8 mouse cellular contexts compared by ENCODE assay signal in the genomic region with DNA sequence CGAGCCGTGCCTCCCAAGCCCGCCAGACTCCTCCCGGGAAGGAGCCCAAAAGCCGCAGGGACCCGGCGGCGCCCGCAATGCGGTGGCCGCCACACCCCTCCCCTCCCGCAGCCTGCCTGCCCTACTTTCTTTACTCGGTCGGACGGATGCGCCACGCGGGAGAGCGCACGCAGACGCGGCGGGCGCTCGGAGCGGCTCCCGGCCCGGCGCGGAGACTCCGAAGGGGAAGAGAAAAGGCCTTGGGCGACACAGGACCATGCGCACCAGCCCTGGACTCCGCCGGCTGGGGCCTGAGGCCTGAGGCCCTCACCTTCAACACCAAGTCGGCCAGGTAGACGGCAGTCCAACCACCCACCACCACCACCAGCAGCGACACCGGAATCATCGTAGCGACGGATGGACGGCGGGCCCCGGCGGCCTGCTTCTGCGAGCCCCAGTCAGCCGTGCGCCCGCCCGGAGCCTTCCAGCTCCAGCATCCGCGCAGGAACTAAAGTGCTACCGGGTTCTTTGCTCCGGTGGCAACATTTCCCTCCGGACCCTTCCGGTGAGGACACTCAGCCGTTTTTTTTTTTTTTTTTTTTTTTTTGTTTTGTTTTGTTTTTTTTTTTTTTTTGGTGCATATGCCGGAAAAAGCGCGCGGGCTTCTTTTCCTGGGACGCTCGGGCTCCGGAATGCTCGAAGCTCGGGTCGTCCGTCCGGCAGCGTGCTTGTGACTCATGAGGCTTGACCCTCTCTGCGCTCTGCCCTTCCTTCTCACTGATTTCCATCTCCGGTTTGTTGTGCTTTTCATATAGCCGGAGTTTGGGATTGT. TPM values are rescaled to one million over a fixed set of nuclear protein-coding genes. Genes with fewer than 3 reads are reported as not detected.
A peak's percentile ranks its signal among the peaks of the same experiment; 100 is the strongest.
DNase-seq lines count a peak whose midpoint lies in the region; ATAC-seq and TF ChIP-seq lines count a peak whose summit lies in the region.

TSS of gene Mbtps2 (minus strand) at position 530 of the 811 bp plus-strand sequence.

- peak within 1 kb of the TSS; percentile 87 for H3K9ac ChIP-seq in embryonic facial prominence, embryonic 14.5 days (ENCODE audit: low read depth, low read length)
- peak within 1 kb of the TSS; percentile 73 for H3K9ac ChIP-seq in kidney, embryonic 15.5 days
- H3K9ac ChIP-seq in liver, embryonic 14.5 days (replicated peaks) = peak within 1 kb of the TSS; percentile 57
- H3K9ac ChIP-seq in stomach, embryonic 15.5 days = peak within 1 kb of the TSS; percentile 48

- no peak for TF ChIP-seq CTCF in liver, embryonic 14.5 days (IDR thresholded peaks at IDR 0.05; ENCODE audit: low read depth)

- H3K36me3 ChIP-seq in embryonic facial prominence, embryonic 14.5 days (ENCODE audit: control insufficient read depth, insufficient read depth, low read length) = no peaks in the 10 kb centered on the region
- H3K36me3 ChIP-seq in heart, embryonic 10.5 days = no peaks in the 10 kb centered on the region
- no peaks in the 10 kb centered on the region for H3K36me3 ChIP-seq in kidney, embryonic 15.5 days
- no peaks in the 10 kb centered on the region for H3K36me3 ChIP-seq in liver, embryonic 14.5 days (replicated peaks; ENCODE audit: control insufficient read depth, insufficient read depth, low read depth)
- H3K36me3 ChIP-seq in stomach, embryonic 15.5 days = no peaks in the 10 kb centered on the region

- H3K27me3 ChIP-seq in embryonic facial prominence, embryonic 14.5 days (replicated peaks; ENCODE audit: control insufficient read depth, insufficient read depth, low read length) = no peaks in the 10 kb centered on the region
- 0 out of 2 replicates have a peak, but pooled peaks cover 4% of the 10 kb centered on the region for H3K27me3 ChIP-seq in heart, embryonic 10.5 days (ENCODE audit: insufficient read depth, poor library complexity, severe bottlenecking)
- H3K27me3 ChIP-seq in kidney, embryonic 15.5 days = 0 out of 2 replicates have a peak, but pooled peaks cover 4% of the 10 kb centered on the region
- H3K27me3 ChIP-seq in liver, embryonic 14.5 days (ENCODE audit: control insufficient read depth, insufficient read depth, low read length) = no peaks in the 10 kb centered on the region
- H3K27me3 ChIP-seq in stomach, embryonic 15.5 days (replicated peaks) = no peaks in the 10 kb centered on the region

- no peaks in the 10 kb centered on the region for H3K9me3 ChIP-seq in embryonic facial prominence, embryonic 14.5 days (ENCODE audit: control insufficient read depth, low read length)
- no peaks in the 10 kb centered on the region for H3K9me3 ChIP-seq in heart, embryonic 10.5 days
- H3K9me3 ChIP-seq in kidney, embryonic 15.5 days (replicated peaks) = no peaks in the 10 kb centered on the region
- H3K9me3 ChIP-seq in liver, embryonic 14.5 days (ENCODE audit: control insufficient read depth, low read length) = no peaks in the 10 kb centered on the region
- H3K9me3 ChIP-seq in stomach, embryonic 15.5 days = no peaks in the 10 kb centered on the region

- ATAC-seq in embryonic facial prominence, embryonic 14.5 days (ENCODE audit: low read depth) = peak; percentile 86
- ATAC-seq in kidney, embryonic 15.5 days (replicated peaks; ENCODE audit: low FRiP score) = peak; percentile 91
- ATAC-seq in liver, embryonic 14.5 days (ENCODE audit: insufficient read depth) = peak; percentile 84
- peak; percentile 83; the same call in 1 of the 2 replicates for ATAC-seq in stomach, embryonic 15.5 days (ENCODE audit: insufficient read depth, low FRiP score, low read depth)

- DNase-seq in 3T3-L1 (ENCODE audit: low read depth, low spot score) = peak; percentile 85
- peak; percentile 83 for DNase-seq in adrenal gland, postnatal 14 days
- peak; percentile 70 for DNase-seq in embryonic facial prominence, embryonic 14.5 days (ENCODE audit: low spot score)
- peak; percentile 78 for DNase-seq in heart, embryonic 10.5 days (ENCODE audit: low spot score)
- peak in 2 of 3 experiments; percentile 22 to 29 for DNase-seq in liver, embryonic 14.5 days (ENCODE audit: low read depth in 3 of 3, low spot score in 3 of 3)
- peak; percentile 66 for DNase-seq in neural tube, embryonic 10.5 days (ENCODE audit: extremely low spot score, low spot score)

- H3K4me2 ChIP-seq in embryonic facial prominence, embryonic 14.5 days (ENCODE audit: low read depth, low read length) = peak within 1 kb of the TSS; percentile 54
- H3K4me2 ChIP-seq in kidney, embryonic 15.5 days = peak within 1 kb of the TSS; percentile 51
- peak within 1 kb of the TSS; percentile 61 for H3K4me2 ChIP-seq in liver, embryonic 14.5 days (ENCODE audit: low read depth)
- H3K4me2 ChIP-seq in stomach, embryonic 15.5 days = peak within 1 kb of the TSS; percentile 46

- WGBS in embryonic facial prominence, embryonic 14.5 days = 24% methylated on average over 44 of the region's 74 CpGs
- 11% methylated on average over 62 of the region's 74 CpGs for WGBS in heart, embryonic 10.5 days
- WGBS in kidney, embryonic 15.5 days = 19% methylated on average over 73 of the region's 74 CpGs
- 10% methylated on average over 67 of the region's 74 CpGs for WGBS in liver, embryonic 14.5 days (ENCODE audit: insufficient replicate concordance)
- 17% methylated on average over 50 of the region's 74 CpGs for WGBS in stomach, embryonic 15.5 days

- TF ChIP-seq EP300 in liver, embryonic 14.5 days (IDR thresholded peaks at IDR 0.05; ENCODE audit: low read depth) = no peak

- H3K4me3 ChIP-seq in embryonic facial prominence, embryonic 14.5 days (ENCODE audit: low read depth, low read length) = peak within 1 kb of the TSS; percentile 62
- H3K4me3 ChIP-seq in heart, embryonic 10.5 days = peak within 1 kb of the TSS; percentile 70
- peak within 1 kb of the TSS; percentile 64 for H3K4me3 ChIP-seq in kidney, embryonic 15.5 days (replicated peaks)
- peak within 1 kb of the TSS; percentile 65 to 85 for H3K4me3 ChIP-seq in liver, embryonic 14.5 days (ENCODE audit: insufficient read depth in 1 of 2, low read depth in 2 of 2, low read length in 2 of 2)
- peak within 1 kb of the TSS; percentile 59 for H3K4me3 ChIP-seq in stomach, embryonic 15.5 days (replicated peaks)

- H3K27ac ChIP-seq in embryonic facial prominence, embryonic 14.5 days (replicated peaks; ENCODE audit: low read depth, low read length) = peak within 1 kb of the TSS; percentile 90
- H3K27ac ChIP-seq in heart, embryonic 10.5 days = peak within 1 kb of the TSS; percentile 92
- peak within 1 kb of the TSS; percentile 95 for H3K27ac ChIP-seq in kidney, embryonic 15.5 days
- H3K27ac ChIP-seq in liver, embryonic 14.5 days = no peak within 1 kb of the TSS
- peak within 1 kb of the TSS; percentile 92 for H3K27ac ChIP-seq in stomach, embryonic 15.5 days

- H3K4me1 ChIP-seq in embryonic facial prominence, embryonic 14.5 days (ENCODE audit: control insufficient read depth, insufficient read depth, low read length) = no peaks in the 10 kb centered on the region
- H3K4me1 ChIP-seq in heart, embryonic 10.5 days = 0 out of 2 replicates have a peak, but pooled peaks cover 5% of the 10 kb centered on the region
- no peaks in the 10 kb centered on the region for H3K4me1 ChIP-seq in kidney, embryonic 15.5 days
- peaks cover 0 to 1% of the 10 kb centered on the region in 2 experiments; a peak in 2 of 4 replicates for H3K4me1 ChIP-seq in liver, embryonic 14.5 days (replicated peaks; ENCODE audit: control insufficient read depth in 2 of 2, insufficient read depth in 2 of 2, low read length in 1 of 2)
- no peaks in the 10 kb centered on the region for H3K4me1 ChIP-seq in stomach, embryonic 15.5 days

RNA-seq across cellular contexts. Expression of gene Mbtps2, which starts in this region (rescaled TPM):
- total RNA-seq in adrenal gland, postnatal 14 days (2021) = 22.2 and 23.4 TPM in 2 replicates
- 18.4 and 20.8 TPM in 2 replicates for polyA plus RNA-seq in embryonic facial prominence, embryonic 14.5 days (2014; fragmentation: Nextera tagmentation; extraction: Ambion mirVana)
- polyA plus RNA-seq in heart, embryonic 10.5 days (2016; fragmentation: Nextera tagmentation; extraction: Ambion mirVana) = 19.7 and 19.8 TPM in 2 replicates
- polyA plus RNA-seq in kidney, embryonic 15.5 days (2015; fragmentation: Nextera tagmentation; extraction: Ambion mirVana) = 27.3 and 29.6 TPM in 2 replicates
- polyA plus RNA-seq in liver, embryonic 14.5 days (2012; rRNA removed) = 6.1 and 8.5 TPM in 2 replicates
- 4.0 and 4.3 TPM in 2 replicates for polyA plus RNA-seq in liver, embryonic 14.5 days (2014; fragmentation: Nextera tagmentation; extraction: Ambion mirVana)
- 19.9 and 22.9 TPM in 2 replicates for polyA plus RNA-seq in stomach, embryonic 15.5 days (2015; fragmentation: Nextera tagmentation; extraction: Ambion mirVana)

Comparison
In these comparisons a context has a peak if more than half of its experiments do, and no peak if none do; other contexts are left out.
1. DNase-seq: peak in every context shown above with its lines; median percentile 85 in 3T3-L1; 83 in adrenal gland, postnatal 14 days; 78 in heart, embryonic 10.5 days; 70 in embryonic facial prominence, embryonic 14.5 days; 66 in neural tube, embryonic 10.5 days; 26 in liver, embryonic 14.5 days.